Mouse (Mus musculus) gastrocnemius, adult 8-10 months (tissue): ENCODE results near the gene Trim47. TPM values are rescaled to one million over a fixed set of nuclear protein-coding genes. Genes with fewer than 3 reads are reported as not detected.
A peak's percentile ranks its signal among the peaks of the same experiment; 100 is the strongest.
"Not testable (repeated sequence)": the region's sequence is repeated elsewhere in the genome, so short reads cannot be mapped to it uniquely, and the experiment has no call there.

Experiments
- DNase-seq, 2 experiments: peaks; one replicate each; pipeline ENCODE4 v3.0.0; 2022; ENCODE audit warnings: low spot score in 2 of 2
- total RNA-seq, 4 experiments: library from RNA; stranded (reverse); gene quantifications; 2 replicates each; pipeline ENCODE4 v1.2.4; 2022

The Trim47 gene
- total RNA-seq, 4 experiments from 2014 or later, result 5.7 to 7.6 (median 6.3) TPM

- DNase-seq, result no peak
Measured at GRCm38 (mm10) chr11:116138096-116138467, 11.1 kb upstream of the Trim47 start.

GRCm38 (mm10) chr11:116134171-116134570, 7.2 kb upstream of the Trim47 start:
- no peak for DNase-seq

- DNase-seq, result no peak
Measured at GRCm38 (mm10) chr11:116133497-116133896, 6.5 kb upstream of the Trim47 start.

- no peak for DNase-seq
Measured at GRCm38 (mm10) chr11:116132366-116133333, 5.6 kb upstream of the Trim47 start.

- no peak for DNase-seq
Measured at GRCm38 (mm10) chr11:116131349-116132170, 4.5 kb upstream of the Trim47 start.

- peak; percentile 72 to 86 for DNase-seq
Measured at GRCm38 (mm10) chr11:116130488-116131205, 3.6 kb upstream of the Trim47 start, which contains the start of gene Trim65. Gene Trim65 (minus strand): TSS chr11:116131128.

GRCm38 (mm10) chr11:116129993-116130487, 3.0 kb upstream of the Trim47 start:
- no peak for DNase-seq

GRCm38 (mm10) chr11:116129091-116129790, 2.2 kb upstream of the Trim47 start:
- DNase-seq, result no peak

- no peak for DNase-seq
Measured at GRCm38 (mm10) chr11:116127986-116128385, 976 bp upstream of the Trim47 start.

- no peak for DNase-seq
Measured at GRCm38 (mm10) chr11:116126261-116126660, 749 bp downstream of the Trim47 start.

- DNase-seq, result not testable (repeated sequence)
Measured at GRCm38 (mm10) chr11:116121731-116122245, 5.2 kb downstream of the Trim47 start.

- no peak for DNase-seq
Measured at GRCm38 (mm10) chr11:116117819-116118218, 9.2 kb downstream of the Trim47 start.

GRCm38 (mm10) chr11:116117241-116117640, 9.8 kb downstream of the Trim47 start:
- DNase-seq, result peak in 1 of 2 experiments; percentile 62

GRCm38 (mm10) chr11:116111611-116112203, 15.3 kb downstream of the Trim47 start:
- DNase-seq, result no peak

GRCm38 (mm10) chr11:116111067-116111466, 15.9 kb downstream of the Trim47 start:
- no peak for DNase-seq

- DNase-seq, result no peak
Measured at GRCm38 (mm10) chr11:116110540-116110939, 16.5 kb downstream of the Trim47 start.

- DNase-seq, result peak; percentile 77 to 82
Measured at GRCm38 (mm10) chr11:116110131-116110530, 16.9 kb downstream of the Trim47 start.

- DNase-seq, result no peak
Measured at GRCm38 (mm10) chr11:116109441-116110081, 17.4 kb downstream of the Trim47 start.

- peak in 1 of 2 experiments; percentile 80 for DNase-seq
Measured at GRCm38 (mm10) chr11:116108464-116109137, 18.4 kb downstream of the Trim47 start.
